Mouse (Mus musculus) liver, postnatal 0 days (tissue): ENCODE measurements at regions not wholly inside any gene's neighbourhood (a gene's known extent, or its start where the extent isn't known, plus 50 kb on each side); places are given as distances from the start of the nearest gene placed in this dataset.

Experiments used
- CTCF ChIP-seq: sonication (generic); IDR thresholded peaks from 2 replicates; pipeline ENCODE4 v1.5.1; 2016; ENCODE audit warnings: antibody characterized with exemption, low read depth
- EP300 ChIP-seq: IDR thresholded peaks from 2 replicates; pipeline ENCODE4 v1.6.1; 2016; ENCODE audit warnings: antibody characterized with exemption, low read depth, mild to moderate bottlenecking

DNA sequence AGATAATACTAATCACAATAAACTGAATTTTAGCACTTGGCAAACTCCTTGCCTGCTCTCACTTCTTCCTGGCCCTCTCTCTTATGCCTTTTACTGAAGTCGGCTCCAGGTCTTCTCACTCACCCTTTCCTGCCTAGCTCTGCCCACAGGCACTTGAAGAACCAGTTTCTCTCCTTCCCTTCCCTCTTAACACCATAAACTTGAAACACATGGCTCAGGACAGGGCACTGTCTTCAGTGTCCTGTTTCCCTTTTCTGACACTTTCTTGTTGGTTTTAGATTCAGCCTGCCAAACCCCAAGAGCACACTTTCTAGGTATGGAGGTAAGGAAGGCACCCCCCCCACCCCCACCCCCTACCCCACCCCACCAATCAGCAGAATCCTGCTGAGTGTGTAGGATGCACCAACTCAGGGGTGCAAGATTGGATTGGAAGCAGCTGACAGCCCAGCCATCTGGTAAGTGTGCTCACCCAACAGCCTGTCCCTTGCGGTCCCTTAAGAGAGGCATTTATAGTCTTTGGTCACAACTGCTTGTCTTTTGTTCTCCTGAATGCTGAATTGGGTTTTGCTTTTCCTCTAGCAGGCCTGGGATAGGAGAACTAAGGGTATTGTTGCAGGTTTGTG lies 177.6 kb upstream of the Maf start:
- TF ChIP-seq CTCF, result no peak
- TF ChIP-seq EP300, result no peak
